Mouse (Mus musculus) spleen, adult 2 months (tissue): ENCODE measurements around the gene G0s2.

ENCODE experiments used
- CTCF ChIP-seq: fragments of 200-500 bp; IDR thresholded peaks from 2 replicates; pipeline ENCODE4 v1.5.1; 2011; ENCODE audit warnings: mild to moderate bottlenecking, inconsistent platforms; ENCODE audit not compliant: insufficient read depth, insufficient read length, insufficient replicate concordance; ENCODE audit errors: extremely low read depth
- POLR2A ChIP-seq: fragments of 200-500 bp; IDR thresholded peaks from 2 replicates; pipeline ENCODE4 v1.6.1; 2011; ENCODE audit warnings: low read depth, low read length, inconsistent platforms

DNA sequence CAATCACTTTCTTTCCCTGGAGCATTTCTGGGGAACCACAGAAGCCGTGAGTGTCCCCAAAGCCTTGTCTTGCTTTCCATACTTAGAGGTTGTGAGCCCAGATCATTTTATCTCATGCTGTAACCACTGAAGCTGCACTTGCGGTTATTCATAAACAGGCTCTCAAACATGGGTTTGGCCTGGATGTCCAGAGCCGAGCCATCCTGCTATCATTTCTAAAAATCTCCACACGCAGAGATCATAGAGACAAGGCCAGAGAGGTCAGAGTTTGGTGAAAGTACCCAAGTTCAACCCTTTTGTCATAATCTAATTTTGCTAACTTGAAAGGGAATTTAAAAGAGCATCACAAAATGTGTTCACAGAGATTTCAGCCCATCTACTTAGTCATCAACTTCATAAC is 31.6 kb downstream of the G0s2 start:
- no peak for TF ChIP-seq POLR2A
- no peak for TF ChIP-seq CTCF
